Mouse (Mus musculus) left cerebral cortex, adult 9 months (tissue): ENCODE results near the gene Spink2.
"Not testable (repeated sequence)": the region's sequence is repeated elsewhere in the genome, so short reads cannot be mapped to it uniquely, and the experiment has no call there.

Experiments
- DNase-seq, 2 experiments: peaks; one replicate each; pipeline ENCODE4 v3.0.0; 2022; ENCODE audit warnings: low spot score in 2 of 2

Spink2 gene

GRCm38 (mm10) chr5:77211236-77211635, at the start of gene Spink2:
Gene Spink2 (minus strand): TSS chr5:77211471.
- no peak for DNase-seq

- no peak for DNase-seq
These were observed 48.9 kb upstream of the Spink2 start for GRCm38 (mm10) chr5:77260141-77260540.

- DNase-seq: no peak
These were observed 48.0 kb upstream of the Spink2 start for GRCm38 (mm10) chr5:77259315-77259714.

- no peak for DNase-seq
These were observed 46.3 kb upstream of the Spink2 start for GRCm38 (mm10) chr5:77257603-77258002.

GRCm38 (mm10) chr5:77254402-77254801, 43.1 kb upstream of the Spink2 start:
- no peak for DNase-seq

- DNase-seq: no peak
These were observed 41.9 kb upstream of the Spink2 start for GRCm38 (mm10) chr5:77253154-77253553.

GRCm38 (mm10) chr5:77252115-77252827, 41.0 kb upstream of the Spink2 start:
- DNase-seq: no peak

- no peak for DNase-seq
These were observed 40.4 kb upstream of the Spink2 start for GRCm38 (mm10) chr5:77251656-77252055.

- DNase-seq: no peak
These were observed 38.8 kb upstream of the Spink2 start for GRCm38 (mm10) chr5:77250083-77250482.

GRCm38 (mm10) chr5:77245787-77246671, 34.8 kb upstream of the Spink2 start:
- no peak for DNase-seq

- DNase-seq: no peak
These were observed 34.2 kb upstream of the Spink2 start for GRCm38 (mm10) chr5:77245463-77245786.

GRCm38 (mm10) chr5:77244331-77244987, 33.2 kb upstream of the Spink2 start:
- no peak for DNase-seq

- DNase-seq: no peak
These were observed 25.8 kb upstream of the Spink2 start for GRCm38 (mm10) chr5:77237104-77237503.

- DNase-seq: no peak
These were observed 23.6 kb upstream of the Spink2 start for GRCm38 (mm10) chr5:77234921-77235320.

- DNase-seq: not testable (repeated sequence)
These were observed 20.6 kb upstream of the Spink2 start for GRCm38 (mm10) chr5:77231863-77232262.

GRCm38 (mm10) chr5:77228986-77229385, 17.7 kb upstream of the Spink2 start:
- no peak for DNase-seq

- no peak for DNase-seq
These were observed 12.0 kb upstream of the Spink2 start for GRCm38 (mm10) chr5:77223043-77223975.

- no peak for DNase-seq
These were observed 6.5 kb upstream of the Spink2 start for GRCm38 (mm10) chr5:77217724-77218123.

GRCm38 (mm10) chr5:77217211-77217610, 5.9 kb upstream of the Spink2 start:
- peak in 1 of 2 experiments; percentile 82 for DNase-seq

- no peak for DNase-seq
These were observed 5.1 kb downstream of the Spink2 start for GRCm38 (mm10) chr5:77206134-77206533.

GRCm38 (mm10) chr5:77202238-77202637, 9.0 kb downstream of the Spink2 start:
- DNase-seq: no peak
